Mouse (Mus musculus) layer of hippocampus, adult 9-10 months (tissue): ENCODE results near the gene Tenm2.

Source experiments
- DNase-seq: peaks from one replicate; pipeline ENCODE4 v3.0.0; 2022; ENCODE audit warnings: low spot score

Tenm2 gene

GRCm38 (mm10) chr11:37079403-37079802, 156.4 kb downstream of the Tenm2 start:
- no peak for DNase-seq

- DNase-seq, result no peak
These were observed 158.7 kb downstream of the Tenm2 start for GRCm38 (mm10) chr11:37076989-37077598.

- no peak for DNase-seq
These were observed 160.4 kb downstream of the Tenm2 start for GRCm38 (mm10) chr11:37075349-37075748.

- DNase-seq, result no peak
These were observed 170.3 kb downstream of the Tenm2 start for GRCm38 (mm10) chr11:37065459-37065858.

- no peak for DNase-seq
These were observed 189.1 kb downstream of the Tenm2 start for GRCm38 (mm10) chr11:37046671-37047070.

- DNase-seq, result no peak
These were observed 194.5 kb downstream of the Tenm2 start for GRCm38 (mm10) chr11:37041259-37041658.

- DNase-seq, result no peak
These were observed 196.5 kb downstream of the Tenm2 start for GRCm38 (mm10) chr11:37039283-37039682.

- DNase-seq, result no peak
These were observed 204.3 kb downstream of the Tenm2 start for GRCm38 (mm10) chr11:37031305-37032055.

GRCm38 (mm10) chr11:37011900-37012299, 223.9 kb downstream of the Tenm2 start:
- DNase-seq, result no peak

GRCm38 (mm10) chr11:37009243-37009642, 226.5 kb downstream of the Tenm2 start:
- no peak for DNase-seq

- no peak for DNase-seq
These were observed 238.1 kb downstream of the Tenm2 start for GRCm38 (mm10) chr11:36997668-36998067.

- no peak for DNase-seq
These were observed 244.9 kb downstream of the Tenm2 start for GRCm38 (mm10) chr11:36990895-36991294.

GRCm38 (mm10) chr11:36988776-36989565, 246.8 kb downstream of the Tenm2 start:
- DNase-seq, result peak; percentile 35

GRCm38 (mm10) chr11:36974142-36974541, 261.6 kb downstream of the Tenm2 start:
- no peak for DNase-seq

- DNase-seq, result no peak
These were observed 277.7 kb downstream of the Tenm2 start for GRCm38 (mm10) chr11:36958102-36958501.

GRCm38 (mm10) chr11:36941429-36941828, 294.3 kb downstream of the Tenm2 start:
- DNase-seq, result no peak

- no peak for DNase-seq
These were observed 295.1 kb downstream of the Tenm2 start for GRCm38 (mm10) chr11:36940557-36941110.

GRCm38 (mm10) chr11:36929817-36930216, 305.9 kb downstream of the Tenm2 start:
- DNase-seq, result no peak

- no peak for DNase-seq
These were observed 308.9 kb downstream of the Tenm2 start for GRCm38 (mm10) chr11:36926705-36927406.

- no peak for DNase-seq
These were observed 316.5 kb downstream of the Tenm2 start for GRCm38 (mm10) chr11:36919301-36919700.

GRCm38 (mm10) chr11:36911406-36911805, 324.4 kb downstream of the Tenm2 start:
- DNase-seq, result no peak

GRCm38 (mm10) chr11:36909036-36909435, 326.7 kb downstream of the Tenm2 start:
- no peak for DNase-seq
